In the genomic region with DNA sequence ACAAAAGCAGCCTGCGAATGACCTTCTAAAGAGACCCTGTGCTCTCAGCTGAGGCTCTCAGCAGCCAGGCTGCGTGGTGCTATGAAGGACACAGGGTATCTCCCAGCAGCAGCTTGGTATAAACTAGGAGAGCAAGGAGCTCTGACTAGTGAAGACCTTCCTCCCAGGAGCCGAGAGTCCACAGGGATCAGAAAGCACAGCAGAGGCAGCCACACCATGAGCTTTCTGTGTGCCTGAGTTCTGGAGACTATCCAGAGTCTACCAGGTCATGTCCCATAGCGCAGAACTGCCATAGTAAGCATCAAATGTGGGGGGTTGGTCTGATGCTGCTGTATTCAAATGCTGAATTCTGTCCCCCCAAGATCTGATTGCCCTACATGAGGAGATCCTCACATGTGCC, we compare ENCODE assay signal across 20 mouse cellular contexts.
"Had no signal": no experiment of that assay in that cellular context is flagged by ENCODE, and none has a peak within 500 bp of the region (broad histone marks: within the 10 kb centered on the region; RNA-seq: fewer than 3 reads in every experiment).

No protein-coding gene starts in this region.

- H3K4me1 ChIP-seq: liver, embryonic 13.5 days had no signal

- H3K36me3 ChIP-seq: limb, embryonic 10.5 days; limb, embryonic 13.5 days; liver, embryonic 13.5 days; midbrain, embryonic 13.5 days; stomach, embryonic 15.5 days had no signal

- H3K9ac ChIP-seq: limb, embryonic 13.5 days; liver, embryonic 13.5 days; lung, embryonic 14.5 days; midbrain, embryonic 13.5 days; stomach, embryonic 15.5 days had no signal

- H3K4me3 ChIP-seq: layer of hippocampus, adult 2 months; limb, embryonic 10.5 days; limb, embryonic 13.5 days; liver, embryonic 13.5 days; midbrain, embryonic 13.5 days; stomach, embryonic 15.5 days had no signal

- DNase-seq: layer of hippocampus, adult 9-11 months; liver; liver, embryonic 13.5 days; retina, postnatal 1 day; right cerebral cortex, postnatal 25 days; spleen, adult 18-20 months; thymus, postnatal 25 days had no signal

- H3K27me3 ChIP-seq: limb, embryonic 13.5 days; liver, embryonic 13.5 days; midbrain, embryonic 13.5 days; stomach, embryonic 15.5 days had no signal

- H3K9me3 ChIP-seq: limb, embryonic 10.5 days; limb, embryonic 13.5 days; liver, embryonic 13.5 days; midbrain, embryonic 13.5 days; stomach, embryonic 15.5 days had no signal

- H3K4me2 ChIP-seq: limb, embryonic 13.5 days; liver, embryonic 13.5 days; lung, embryonic 14.5 days; midbrain, embryonic 13.5 days; stomach, embryonic 15.5 days had no signal

- ATAC-seq: hindbrain, postnatal 0 days; inflammation-experienced regulatory T-cells, adult 6 months; intestine, embryonic 16.5 days; lung, postnatal 0 days; midbrain, embryonic 13.5 days; midbrain, embryonic 16.5 days had no signal

- H3K27ac ChIP-seq: hindbrain, postnatal 0 days; kidney, postnatal 0 days; layer of hippocampus, adult 2 months; limb, embryonic 10.5 days; limb, embryonic 13.5 days; liver, embryonic 13.5 days; macrophage; midbrain, embryonic 13.5 days; stomach, embryonic 15.5 days had no signal
